Mouse (Mus musculus) 416B (cell line): ENCODE results near the gene 2410002F23Rik.
"Not testable (repeated sequence)": the region's sequence is repeated elsewhere in the genome, so short reads cannot be mapped to it uniquely, and the experiment has no call there.

Source experiments
- DNase-seq: peaks from one replicate; pipeline ENCODE4 v3.0.0; 2011; ENCODE audit warnings: low read depth

2410002F23Rik gene

DNA sequence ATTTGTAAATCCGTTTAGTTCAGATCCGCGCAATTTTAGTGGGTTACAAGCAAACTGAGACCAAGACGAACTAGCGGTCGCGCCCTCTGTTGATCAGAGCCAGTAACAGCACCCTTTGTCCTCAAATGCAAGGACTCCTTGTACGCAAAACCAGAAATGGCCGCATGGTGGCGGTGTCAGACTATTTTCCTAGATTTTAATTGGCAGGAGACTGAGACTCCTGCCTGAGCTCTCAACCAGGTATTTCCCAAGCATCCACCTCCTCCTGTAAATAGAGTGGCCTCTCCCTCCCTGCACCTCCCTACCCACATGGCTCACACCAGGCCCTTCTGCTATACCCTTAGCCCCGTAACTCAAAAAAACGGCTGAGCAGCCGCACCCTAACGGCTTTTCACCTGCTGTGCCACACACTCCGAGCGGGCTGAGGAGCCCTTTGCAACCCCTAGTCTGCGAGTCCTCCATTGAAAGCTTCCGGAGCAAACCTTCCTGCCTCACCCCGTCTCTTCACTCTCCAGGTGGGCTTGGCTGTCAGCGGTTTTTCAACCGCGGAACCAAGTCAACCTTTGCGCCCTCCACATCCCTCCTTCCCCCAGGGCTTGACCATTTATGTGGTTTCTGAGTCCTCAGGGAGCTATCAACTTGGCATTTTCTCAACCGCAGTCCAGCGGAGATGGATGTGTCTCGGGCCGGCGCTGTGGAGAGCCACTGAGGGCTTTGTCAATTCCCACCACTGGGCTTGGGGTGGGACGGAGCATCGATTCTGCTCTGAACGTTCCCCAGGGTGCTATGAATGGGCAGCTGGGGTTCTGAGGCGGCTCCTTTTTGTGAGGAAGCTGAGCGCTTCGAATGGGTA, 16.5 kb downstream of the 2410002F23Rik start:
- DNase-seq = peak; percentile 91

DNA sequence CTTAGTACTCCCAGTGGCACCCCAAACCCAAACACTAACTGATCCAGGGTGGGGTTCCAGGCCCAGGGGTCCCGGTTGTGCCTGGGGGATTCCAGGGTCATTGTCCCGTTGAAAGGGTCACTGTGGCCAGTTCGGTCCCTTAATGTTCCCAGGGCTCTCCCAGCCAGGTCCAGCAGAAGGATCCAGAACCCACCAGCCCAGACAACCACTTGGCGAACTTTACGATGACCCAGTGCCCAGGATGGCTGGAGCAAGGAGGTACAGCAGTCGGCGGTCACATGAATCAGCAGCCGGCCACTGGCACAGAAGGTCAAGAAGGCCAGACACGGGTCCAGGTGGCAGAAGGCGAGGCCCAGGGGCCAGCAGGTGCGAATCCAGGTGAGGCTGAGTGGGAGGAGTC, 21.6 kb downstream of the 2410002F23Rik start:
- DNase-seq = no peak

DNA sequence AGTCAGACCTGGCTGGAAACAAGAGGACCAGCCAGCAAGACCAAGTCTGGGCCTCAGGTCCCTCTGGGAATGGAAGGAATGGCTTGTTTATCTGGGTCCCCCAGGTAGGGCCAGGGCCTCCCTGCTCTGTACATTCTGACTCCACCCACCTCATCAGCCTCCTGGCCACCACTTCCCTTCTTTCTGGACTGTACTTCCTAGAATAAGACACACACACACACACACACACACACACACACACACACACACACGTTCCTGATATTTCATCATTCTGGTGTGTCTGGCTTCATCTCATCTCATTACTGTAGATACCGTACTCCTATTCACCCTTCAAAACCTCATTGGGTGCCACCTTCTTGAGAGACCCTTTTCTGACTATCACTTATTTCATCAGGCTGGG, 22.9 kb downstream of the 2410002F23Rik start:
- peak; percentile 57 for DNase-seq

DNA sequence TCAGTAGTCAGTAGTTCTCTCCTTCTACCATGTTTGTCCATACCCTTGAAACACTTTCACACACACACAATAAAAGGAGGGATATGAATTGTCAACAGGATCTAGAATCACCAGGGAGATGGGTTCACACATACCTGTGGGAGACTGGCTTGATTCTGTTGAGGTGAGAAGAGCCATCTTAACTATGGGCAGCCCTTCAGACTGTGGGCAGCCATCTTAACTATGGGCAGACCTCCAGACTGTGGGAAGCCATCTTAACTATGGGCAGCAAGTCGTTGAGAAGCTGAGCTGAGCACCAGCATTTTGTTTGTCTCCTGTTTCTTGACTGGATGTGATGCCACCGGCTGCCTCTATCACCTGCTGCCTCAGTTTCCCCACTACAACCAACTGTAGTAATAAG, 24.8 kb downstream of the 2410002F23Rik start:
- DNase-seq = peak; percentile 44

DNA sequence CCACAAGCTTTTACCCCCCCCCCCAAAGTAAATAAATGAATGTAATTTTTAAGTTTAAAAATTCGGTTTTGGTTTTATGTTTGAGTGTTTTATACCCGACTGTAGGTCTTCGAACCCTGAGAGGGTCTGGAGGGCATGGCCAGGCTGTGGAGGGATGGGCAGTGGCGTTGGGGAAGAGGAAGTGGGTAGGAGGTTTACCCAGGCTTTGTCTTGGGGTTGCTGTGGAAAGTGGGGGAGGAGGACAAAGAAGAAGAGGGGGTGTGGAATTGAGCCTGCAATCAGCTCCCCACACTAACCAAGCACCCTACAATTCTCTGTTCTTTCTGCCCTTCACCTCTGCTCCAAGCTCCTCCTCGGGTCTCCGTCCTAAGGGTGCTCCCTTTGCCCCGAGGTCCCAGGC, 26.0 kb downstream of the 2410002F23Rik start:
- peak; percentile 19 for DNase-seq

DNA sequence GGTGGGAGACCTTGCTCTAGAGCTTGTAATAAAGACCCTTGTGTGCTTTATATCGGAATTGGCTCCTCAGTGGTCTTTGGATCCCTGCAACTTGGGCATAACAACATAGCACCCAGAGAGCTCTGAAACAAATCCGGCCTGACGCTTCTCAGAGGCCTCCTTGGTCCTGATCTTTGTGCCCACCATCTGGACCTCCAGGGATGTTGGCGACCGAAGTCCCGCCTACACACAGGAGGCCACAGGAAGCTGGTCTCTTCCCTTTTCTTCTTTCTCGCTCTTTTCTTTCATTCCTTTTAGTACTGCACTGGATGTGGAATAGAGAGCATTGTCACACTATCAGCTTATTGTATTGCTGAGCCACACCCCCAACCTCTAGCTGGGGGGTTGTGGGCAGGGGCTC, 26.9 kb downstream of the 2410002F23Rik start:
- DNase-seq = no peak

DNA sequence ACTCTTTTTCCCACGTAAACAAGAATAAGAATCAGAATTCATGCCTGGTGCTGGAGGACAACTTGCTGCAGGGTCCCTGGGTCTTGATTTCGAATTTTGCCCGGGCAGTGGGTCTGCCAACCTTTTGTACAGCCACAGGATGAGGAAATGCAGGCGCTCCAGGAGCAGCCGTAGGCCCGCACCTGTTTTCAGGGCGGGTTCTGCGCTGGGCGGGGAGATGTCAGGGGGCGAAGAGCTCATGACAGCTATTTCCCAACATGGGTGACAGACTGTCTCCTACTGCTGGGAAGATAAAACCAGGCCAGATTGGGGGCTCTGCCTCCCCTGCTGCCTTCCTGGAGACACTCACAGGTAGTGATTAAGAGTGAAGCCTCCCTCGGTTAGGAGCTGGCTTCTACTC, 27.6 kb downstream of the 2410002F23Rik start:
- DNase-seq = no peak

DNA sequence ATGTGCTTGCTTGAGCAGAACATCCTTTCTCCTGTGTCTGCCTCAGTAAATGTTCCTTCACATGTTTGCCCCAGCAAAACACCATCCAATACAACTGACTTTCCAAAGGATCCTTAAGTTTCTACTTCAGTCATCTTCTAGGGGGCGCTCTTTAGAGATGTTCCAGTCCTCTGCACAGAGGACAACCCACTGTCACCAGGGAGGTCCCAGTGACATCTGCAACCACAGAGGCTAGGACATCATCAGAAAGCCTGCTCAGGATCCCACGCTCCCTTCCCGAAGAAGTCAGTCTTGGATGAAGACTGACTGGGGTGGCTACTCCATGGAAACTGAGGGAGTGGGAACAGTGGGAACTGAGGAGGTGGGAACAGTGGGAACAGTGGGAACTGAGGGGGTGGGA, 29.0 kb downstream of the 2410002F23Rik start:
- DNase-seq = peak; percentile 23

DNA sequence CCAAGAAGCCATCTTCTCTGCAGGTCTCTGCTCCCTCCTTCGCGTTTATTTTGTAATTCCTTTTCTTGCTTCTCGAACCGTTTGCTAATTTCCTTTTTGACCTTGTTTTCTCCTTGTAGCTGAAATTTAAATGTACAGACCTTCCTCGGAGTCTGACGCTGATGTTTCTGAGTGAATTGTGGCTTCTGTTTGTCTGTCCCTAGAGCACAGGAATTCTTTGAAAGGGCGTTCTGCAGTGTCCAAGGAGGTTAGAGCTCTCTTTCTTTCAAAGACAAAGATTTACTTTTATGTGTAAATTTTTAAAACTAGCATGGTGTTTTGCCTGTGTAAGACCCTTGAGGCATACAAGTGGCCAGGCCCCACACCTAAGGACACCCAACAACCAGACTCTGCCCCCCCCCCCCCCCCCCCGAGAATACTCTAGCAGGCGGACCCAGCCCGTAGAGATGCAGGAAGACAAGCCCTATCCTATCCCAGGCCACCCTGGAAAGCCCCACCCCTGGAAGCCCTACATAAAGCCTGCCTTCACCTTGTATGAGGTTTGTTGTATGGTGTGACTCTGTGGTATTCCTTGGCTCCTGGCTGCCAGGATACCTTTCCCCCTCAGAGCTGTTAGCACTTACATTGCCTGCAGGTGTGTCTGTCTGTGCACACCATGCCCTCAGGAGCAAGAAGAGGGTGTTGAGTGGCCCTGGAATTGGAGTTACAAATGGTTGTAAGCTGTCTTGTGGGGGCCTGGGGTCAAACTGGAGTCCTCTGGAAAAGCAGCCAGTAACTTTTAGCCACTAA, 30.1 kb downstream of the 2410002F23Rik start:
- DNase-seq = no peak

DNA sequence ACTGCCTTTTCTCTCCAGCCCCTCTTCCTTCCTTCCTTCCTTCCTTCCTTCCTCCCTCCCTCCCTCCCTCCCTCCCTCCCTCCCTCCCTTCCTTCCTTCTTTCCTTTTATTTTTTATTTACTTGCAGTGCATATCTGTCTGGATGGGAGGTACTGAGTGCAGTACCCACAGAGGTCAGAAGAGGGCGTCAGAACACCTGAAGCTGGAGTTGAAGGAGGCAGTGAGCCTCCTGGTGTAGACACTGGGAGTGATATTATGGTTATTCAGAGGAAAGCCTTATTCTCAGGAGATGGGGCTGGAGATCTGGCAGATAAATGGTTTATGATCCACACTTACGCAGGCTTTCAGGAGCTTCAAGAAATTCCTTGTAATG, 30.7 kb downstream of the 2410002F23Rik start:
- DNase-seq = peak; percentile 77

DNA sequence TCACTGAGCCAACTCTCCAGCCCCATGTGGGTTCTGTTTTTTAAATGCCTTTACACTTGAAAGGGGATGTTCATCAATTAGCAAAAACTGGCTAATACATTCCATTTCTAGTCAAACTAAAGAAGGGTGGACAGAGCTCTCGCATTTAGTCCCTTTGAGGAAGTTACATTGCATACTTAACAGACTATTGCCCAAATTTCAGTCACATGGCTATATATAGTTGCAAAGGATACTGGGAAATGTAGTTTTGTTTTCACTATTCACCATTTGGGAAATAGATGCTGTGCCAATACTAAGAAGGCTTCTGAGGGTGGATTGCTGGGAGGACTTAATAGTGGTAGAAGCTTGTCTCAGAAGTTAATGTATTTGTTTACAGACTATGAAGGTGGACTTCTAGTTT, 34.4 kb downstream of the 2410002F23Rik start:
- DNase-seq = peak; percentile 59

DNA sequence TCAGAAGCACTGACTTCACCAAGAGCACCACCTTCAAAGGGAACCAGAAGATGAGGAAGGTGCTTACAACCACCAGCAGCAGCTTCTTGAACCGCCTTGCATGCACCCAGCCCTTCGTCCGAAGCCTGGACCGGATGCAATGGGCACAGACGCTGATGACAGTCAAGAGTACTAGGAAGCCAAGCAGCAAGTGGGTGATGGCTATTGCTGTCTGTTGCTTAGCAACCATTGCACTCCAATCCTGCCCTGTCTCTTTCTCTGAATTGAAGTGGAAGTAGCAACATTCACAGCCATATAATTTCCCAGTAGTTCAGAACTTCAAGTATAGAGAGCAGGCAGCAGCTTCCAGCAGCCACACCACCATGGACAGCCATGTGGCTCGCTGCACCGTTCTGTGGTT, 35.1 kb downstream of the 2410002F23Rik start:
- DNase-seq = no peak

DNA sequence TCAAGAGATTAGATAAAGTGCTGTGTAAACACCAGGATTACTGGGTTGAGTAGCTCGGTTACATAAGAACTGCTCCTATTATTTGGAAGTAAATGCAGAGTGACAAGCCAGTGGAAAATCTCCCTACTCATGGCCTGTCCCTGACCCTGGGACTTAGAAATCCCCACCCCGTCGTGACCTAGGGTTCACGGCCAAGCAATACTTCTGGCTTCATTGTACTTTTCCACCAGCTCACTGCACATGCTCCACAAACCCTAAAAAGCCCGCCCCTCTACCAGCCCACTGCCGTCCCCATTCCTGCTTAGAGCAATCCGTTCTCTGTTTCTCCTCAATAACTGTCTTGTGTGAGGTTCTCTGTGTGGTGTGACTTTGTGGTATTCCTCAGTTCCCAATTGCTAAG, 41.2 kb downstream of the 2410002F23Rik start:
- DNase-seq = no peak

DNA sequence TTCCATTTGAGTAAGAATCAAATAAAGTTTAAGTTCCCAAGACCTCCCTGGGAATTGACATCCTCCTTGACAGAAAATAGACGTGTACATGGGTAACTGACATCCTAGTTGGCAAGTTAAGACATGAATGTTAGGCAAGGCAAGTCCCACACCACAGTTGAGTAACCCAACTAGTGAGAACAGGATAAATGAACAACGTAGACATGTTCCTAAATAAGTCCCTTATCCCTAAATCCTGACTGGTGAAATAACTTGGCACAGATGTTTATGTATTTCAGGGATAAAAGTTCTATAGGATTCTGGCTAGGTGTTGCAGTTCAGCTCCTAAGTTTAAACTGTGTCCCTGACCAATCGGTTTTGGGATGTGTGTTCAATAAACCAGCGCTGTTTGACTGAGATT, 44.5 kb downstream of the 2410002F23Rik start:
- no peak for DNase-seq

DNA sequence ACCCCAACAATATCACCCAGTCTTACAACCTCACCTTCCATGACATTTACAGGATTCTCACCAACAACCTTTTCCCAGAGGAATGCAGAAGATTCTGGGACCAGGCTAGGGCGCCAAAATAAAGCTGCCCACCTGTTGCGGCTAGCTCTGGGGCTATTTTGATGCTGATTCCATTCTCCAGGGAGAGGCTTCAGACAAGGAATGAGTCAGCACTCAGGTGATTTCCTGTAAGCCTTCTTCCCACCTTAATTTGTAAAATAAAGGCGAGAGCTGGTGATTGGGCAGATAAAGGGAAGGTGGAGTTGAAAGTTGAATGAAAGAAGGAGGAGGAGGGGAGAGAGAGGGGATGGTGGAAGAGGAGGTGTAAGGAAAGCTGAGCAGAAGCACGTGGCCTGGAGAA, 44.9 kb downstream of the 2410002F23Rik start:
- DNase-seq = no peak

DNA sequence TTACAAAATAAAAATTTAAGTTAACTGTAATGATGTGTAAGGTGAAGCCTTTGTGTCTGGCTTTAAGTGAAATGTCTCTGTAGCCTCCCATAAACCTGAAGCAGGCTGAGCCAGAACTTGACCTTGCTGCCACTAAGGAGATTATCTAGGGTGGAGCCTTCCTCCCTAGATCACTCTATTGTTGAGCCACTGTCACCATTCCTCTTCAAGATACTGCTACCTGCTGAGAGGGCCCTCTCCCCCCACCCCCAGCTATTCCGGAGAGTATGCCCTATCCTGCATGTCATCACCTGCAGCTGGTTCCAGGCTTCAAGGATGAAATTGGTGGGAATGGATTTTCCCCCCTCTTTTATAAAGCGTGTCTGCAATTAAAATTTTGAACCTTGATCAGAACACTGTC, 51.0 kb downstream of the 2410002F23Rik start:
- not testable (repeated sequence) for DNase-seq
